Mouse (Mus musculus): Measurements from ENCODE around the gene Slc38a6.

DNA sequence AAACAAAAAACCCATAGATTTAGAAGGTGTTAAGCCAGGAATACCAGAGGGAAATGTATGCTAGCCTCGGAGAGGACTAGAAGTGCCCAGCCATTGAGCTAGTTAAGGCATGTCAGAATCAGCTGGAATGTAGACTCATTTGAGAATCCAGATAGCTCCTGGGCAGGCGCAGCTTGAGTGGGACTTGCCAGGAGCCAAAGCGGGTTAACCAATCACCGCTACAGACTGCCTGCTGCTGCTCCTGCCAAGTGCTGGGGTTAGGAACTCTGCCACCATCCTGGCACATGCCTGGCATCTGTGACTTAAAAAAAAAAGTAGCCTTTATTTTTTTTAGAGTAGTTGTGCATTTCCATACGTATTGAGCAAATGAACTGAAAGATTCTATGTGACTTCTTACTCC, 66.8 kb downstream of the Slc38a6 start:
- TF ChIP-seq CTCF (IDR thresholded peaks at IDR 0.05; ENCODE audit: borderline replicate concordance, insufficient read depth, low read length) = no peak
- TF ChIP-seq POLR2A (IDR thresholded peaks at IDR 0.05; ENCODE audit: low read depth, low read length) = no peak

All from embryonic fibroblast, embryonic 13.5 days (primary cell).